Mouse (Mus musculus) layer of hippocampus, adult 2 months (tissue): ENCODE measurements at regions not wholly inside any gene's neighbourhood (a gene's known extent, or its start where the extent isn't known, plus 50 kb on each side); places are given as distances from the start of the nearest gene placed in this dataset.

Experiments used
- DNase-seq, 2 experiments: peaks; one replicate each; pipeline ENCODE4 v3.0.0; 2022; ENCODE audit warnings: low spot score in 2 of 2
- H3K27ac ChIP-seq: fragments of 200-600 bp; 2 replicates; pipeline ENCODE4 v1.8.1; 2022
- H3K4me3 ChIP-seq: fragments of 200-600 bp; 2 replicates; pipeline ENCODE4 v1.8.1; 2022; ENCODE audit warnings: mild to moderate bottlenecking
- CTCF ChIP-seq: fragments of 200-600 bp; conservative IDR thresholded peaks from 2 replicates; pipeline ENCODE4 v1.8.1; 2022; ENCODE audit warnings: antibody characterized with exemption, mild to moderate bottlenecking, moderate library complexity

GRCm38 (mm10) chr4:50675576-50675975 lies 540.9 kb upstream of the Cylc2 start:
- TF ChIP-seq CTCF: peak; percentile 59
- no peak for DNase-seq
- Histone ChIP-seq H3K4me3 (no peak overlapping the region), H3K27ac (no peak overlapping the region)

- no peak overlapping the region for H3K27ac ChIP-seq
- H3K4me3 ChIP-seq: no peak overlapping the region
- TF ChIP-seq CTCF: no peak
- DNase-seq: no peak
These were observed 530.5 kb upstream of the Cylc2 start for GRCm38 (mm10) chr4:50686019-50686418.
